Mouse (Mus musculus): Measurements from ENCODE around the gene Arid3a.

- no peak for TF ChIP-seq CTCF (IDR thresholded peaks at IDR 0.05; ENCODE audit: low read depth)
- TF ChIP-seq EP300 (IDR thresholded peaks at IDR 0.05; ENCODE audit: low read depth), result no peak
Measured at GRCm38 (mm10) chr10:79925785-79926490, 905 bp upstream of the Arid3a start.
